Mouse (Mus musculus): Measurements from ENCODE around the gene Nek6. TPM values are rescaled to one million over a fixed set of nuclear protein-coding genes. Genes with fewer than 3 reads are reported as not detected.

Gene Nek6
- polyA plus RNA-seq, 1 experiment = not detected

DNA sequence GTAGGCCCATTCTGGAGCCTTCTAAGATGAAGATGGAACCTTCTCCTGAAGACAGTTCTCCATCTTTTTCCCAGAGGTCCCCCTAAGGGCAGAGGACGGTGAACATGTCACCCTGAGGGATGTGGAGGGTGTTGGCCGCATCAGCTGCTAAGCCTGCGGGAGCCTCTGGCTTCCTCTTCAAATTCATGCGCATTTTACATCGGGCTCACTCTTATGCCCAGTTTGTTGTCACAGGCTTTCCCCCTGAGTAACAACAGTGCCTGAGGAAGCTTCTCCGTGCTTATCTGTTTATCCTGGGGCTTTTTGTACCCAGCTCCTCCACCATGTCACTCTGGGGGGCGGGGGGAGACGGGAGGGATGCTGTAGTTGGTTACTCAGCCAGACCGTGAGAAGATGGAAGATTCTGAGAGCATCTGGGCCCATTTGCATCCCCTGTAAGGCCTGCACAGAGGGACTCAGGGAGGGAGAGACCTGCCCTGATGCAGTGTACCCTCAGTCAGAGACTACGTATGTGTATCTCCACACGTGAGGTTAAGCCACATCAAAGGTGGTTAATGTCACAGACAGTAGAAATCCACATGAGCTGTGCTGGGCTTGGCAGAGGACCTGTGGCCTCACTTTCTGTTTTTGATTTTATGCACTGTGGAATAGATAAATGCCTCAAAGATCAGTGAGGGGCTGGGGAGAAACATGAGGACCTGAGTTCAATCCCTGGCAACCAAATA, 36.5 kb downstream of the Nek6 start:
- H3K27ac ChIP-seq (ENCODE audit: insufficient read depth, low read depth, low read length) = no peak overlapping the region
- no peak overlapping the region for H3K4me3 ChIP-seq (ENCODE audit: insufficient read depth, low read depth, low read length)
- peaks cover 15% of the 10 kb centered on the region for H3K4me1 ChIP-seq (ENCODE audit: control insufficient read depth, insufficient read depth, low read length)
- TF ChIP-seq POLR2A (IDR thresholded peaks at IDR 0.05; ENCODE audit: insufficient read depth, low read depth, low read length) (no peak), CTCF (IDR thresholded peaks at IDR 0.05; ENCODE audit: insufficient read depth, low read depth, low read length) (no peak)
- WGBS = 88% methylated on average over 11 of the region's 11 CpGs

DNA sequence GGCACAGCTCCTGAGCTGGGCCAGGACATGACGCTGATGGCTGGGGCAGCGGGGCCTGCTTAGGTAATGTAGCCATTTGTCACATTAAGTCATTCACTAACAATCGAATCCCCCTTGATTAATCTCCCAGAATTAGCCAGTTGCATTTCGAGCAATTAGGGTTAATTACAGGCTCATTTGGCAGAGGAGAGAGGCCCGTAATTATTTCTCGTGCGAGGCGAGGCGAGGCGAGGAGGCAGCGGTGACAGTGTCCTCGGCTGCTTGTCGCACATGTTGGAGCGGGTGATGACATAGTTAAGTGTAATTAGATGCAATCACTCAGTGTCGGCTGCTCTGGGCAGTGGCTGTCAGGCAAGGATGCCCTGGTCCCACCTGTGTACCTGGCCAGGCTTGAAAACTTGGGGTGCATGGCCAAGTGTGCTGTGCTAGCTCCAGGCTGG, 40.6 kb downstream of the Nek6 start:
- WGBS = 35% methylated on average over 15 of the region's 15 CpGs
- Histone ChIP-seq H3K4me3 (ENCODE audit: insufficient read depth, low read depth, low read length) (no peak overlapping the region), H3K27ac (ENCODE audit: insufficient read depth, low read depth, low read length) (no peak overlapping the region), H3K4me1 (ENCODE audit: control insufficient read depth, insufficient read depth, low read length) (peaks cover 9% of the 10 kb centered on the region)
- TF ChIP-seq POLR2A (IDR thresholded peaks at IDR 0.05; ENCODE audit: insufficient read depth, low read depth, low read length) = no peak
- no peak for TF ChIP-seq CTCF (IDR thresholded peaks at IDR 0.05; ENCODE audit: insufficient read depth, low read depth, low read length)

DNA sequence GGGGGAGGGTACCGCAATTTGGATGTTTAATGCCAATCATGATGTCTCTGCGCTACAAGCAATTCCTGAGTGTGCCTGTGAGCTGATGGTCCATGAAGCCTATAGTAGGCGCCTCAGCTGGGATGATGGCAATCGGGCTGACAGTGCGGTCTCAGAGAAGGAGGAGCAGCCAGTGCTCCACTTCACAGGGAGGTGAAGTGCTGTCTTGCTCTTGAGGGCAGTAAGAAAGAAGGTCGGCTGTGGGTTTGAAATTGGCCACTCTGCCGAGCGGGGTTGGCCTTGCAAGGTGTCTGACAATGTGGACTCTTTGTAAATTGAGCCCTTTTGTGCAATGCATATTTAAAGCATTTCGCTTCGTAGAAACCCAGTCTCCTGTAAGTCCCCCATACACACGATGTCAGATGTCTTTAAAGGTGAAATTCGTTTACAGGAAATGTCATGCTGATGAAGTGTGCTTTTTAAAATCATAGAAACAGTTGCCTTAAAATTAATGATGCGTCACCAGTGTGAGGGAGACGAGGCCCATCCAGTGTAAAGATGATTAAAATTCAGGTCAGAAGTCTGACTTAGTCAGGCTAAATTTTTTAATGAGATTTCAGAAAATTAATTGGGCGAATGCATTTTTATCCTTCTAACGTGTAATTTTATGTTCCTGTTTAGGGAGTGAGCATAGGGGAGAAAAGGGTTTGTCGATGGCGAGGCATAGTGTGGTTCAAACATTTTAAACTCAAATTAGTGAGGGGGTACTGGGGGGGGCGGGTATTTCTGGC, 43.0 kb downstream of the Nek6 start:
- Histone ChIP-seq H3K27ac (ENCODE audit: insufficient read depth, low read depth, low read length) (no peak overlapping the region), H3K4me1 (ENCODE audit: control insufficient read depth, insufficient read depth, low read length) (peaks cover 7% of the 10 kb centered on the region), H3K4me3 (ENCODE audit: insufficient read depth, low read depth, low read length) (no peak overlapping the region)
- 87% methylated on average over 19 of the region's 19 CpGs for WGBS
- no peak for TF ChIP-seq CTCF (IDR thresholded peaks at IDR 0.05; ENCODE audit: insufficient read depth, low read depth, low read length)
- no peak for TF ChIP-seq POLR2A (IDR thresholded peaks at IDR 0.05; ENCODE audit: insufficient read depth, low read depth, low read length)

DNA sequence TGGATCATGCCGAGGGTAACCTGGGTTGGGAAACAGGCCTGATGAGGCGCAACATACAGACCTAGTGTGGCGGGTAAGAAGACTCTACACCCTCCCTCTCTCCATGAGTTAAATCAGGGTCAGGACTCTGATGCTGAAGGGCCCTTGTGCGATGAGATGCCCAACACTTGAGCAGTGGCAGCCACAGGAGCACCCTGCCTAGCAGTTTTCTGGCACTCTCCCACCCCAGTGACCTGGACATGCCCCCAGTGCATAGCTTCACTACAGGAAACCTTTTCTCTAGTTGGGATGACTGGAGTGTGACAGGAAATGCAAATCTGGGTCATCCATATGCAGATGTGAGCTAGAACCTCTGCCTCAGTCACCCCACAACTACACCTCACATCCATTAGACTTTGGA, 44.2 kb downstream of the Nek6 start:
- WGBS = 98% methylated on average over 4 of the region's 4 CpGs
- H3K27ac ChIP-seq (ENCODE audit: insufficient read depth, low read depth, low read length) = no peak overlapping the region
- TF ChIP-seq CTCF (IDR thresholded peaks at IDR 0.05; ENCODE audit: insufficient read depth, low read depth, low read length) (no peak), POLR2A (IDR thresholded peaks at IDR 0.05; ENCODE audit: insufficient read depth, low read depth, low read length) (no peak)
- H3K4me3 ChIP-seq (ENCODE audit: insufficient read depth, low read depth, low read length) = no peak overlapping the region
- peaks cover 7% of the 10 kb centered on the region for H3K4me1 ChIP-seq (ENCODE audit: control insufficient read depth, insufficient read depth, low read length)

DNA sequence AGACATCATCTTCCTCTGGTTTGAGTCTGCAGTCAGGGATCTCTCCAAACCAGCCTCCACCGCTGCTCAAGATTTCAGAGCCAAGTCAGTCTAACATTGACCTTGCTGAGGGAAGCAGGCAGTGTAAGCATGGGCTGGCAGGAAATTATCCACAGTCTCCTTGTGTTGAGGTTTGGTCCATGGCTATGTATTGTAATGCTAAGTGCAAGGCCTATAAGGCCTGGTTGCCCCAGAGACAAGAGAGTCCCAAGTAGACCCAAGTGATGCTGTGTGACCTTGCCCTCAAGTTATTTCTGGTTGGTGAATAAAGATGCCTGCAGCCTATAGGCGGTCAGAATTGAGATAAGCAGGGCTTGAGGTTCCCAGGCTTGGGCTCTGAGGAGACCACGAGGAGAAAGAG, 45.3 kb downstream of the Nek6 start:
- TF ChIP-seq POLR2A (IDR thresholded peaks at IDR 0.05; ENCODE audit: insufficient read depth, low read depth, low read length) (no peak), CTCF (IDR thresholded peaks at IDR 0.05; ENCODE audit: insufficient read depth, low read depth, low read length) (no peak)
- H3K4me1 ChIP-seq (ENCODE audit: control insufficient read depth, insufficient read depth, low read length) = peaks cover 6% of the 10 kb centered on the region
- 96% methylated on average over 3 of the region's 3 CpGs for WGBS
- no peak overlapping the region for H3K27ac ChIP-seq (ENCODE audit: insufficient read depth, low read depth, low read length)
- H3K4me3 ChIP-seq (ENCODE audit: insufficient read depth, low read depth, low read length) = no peak overlapping the region

DNA sequence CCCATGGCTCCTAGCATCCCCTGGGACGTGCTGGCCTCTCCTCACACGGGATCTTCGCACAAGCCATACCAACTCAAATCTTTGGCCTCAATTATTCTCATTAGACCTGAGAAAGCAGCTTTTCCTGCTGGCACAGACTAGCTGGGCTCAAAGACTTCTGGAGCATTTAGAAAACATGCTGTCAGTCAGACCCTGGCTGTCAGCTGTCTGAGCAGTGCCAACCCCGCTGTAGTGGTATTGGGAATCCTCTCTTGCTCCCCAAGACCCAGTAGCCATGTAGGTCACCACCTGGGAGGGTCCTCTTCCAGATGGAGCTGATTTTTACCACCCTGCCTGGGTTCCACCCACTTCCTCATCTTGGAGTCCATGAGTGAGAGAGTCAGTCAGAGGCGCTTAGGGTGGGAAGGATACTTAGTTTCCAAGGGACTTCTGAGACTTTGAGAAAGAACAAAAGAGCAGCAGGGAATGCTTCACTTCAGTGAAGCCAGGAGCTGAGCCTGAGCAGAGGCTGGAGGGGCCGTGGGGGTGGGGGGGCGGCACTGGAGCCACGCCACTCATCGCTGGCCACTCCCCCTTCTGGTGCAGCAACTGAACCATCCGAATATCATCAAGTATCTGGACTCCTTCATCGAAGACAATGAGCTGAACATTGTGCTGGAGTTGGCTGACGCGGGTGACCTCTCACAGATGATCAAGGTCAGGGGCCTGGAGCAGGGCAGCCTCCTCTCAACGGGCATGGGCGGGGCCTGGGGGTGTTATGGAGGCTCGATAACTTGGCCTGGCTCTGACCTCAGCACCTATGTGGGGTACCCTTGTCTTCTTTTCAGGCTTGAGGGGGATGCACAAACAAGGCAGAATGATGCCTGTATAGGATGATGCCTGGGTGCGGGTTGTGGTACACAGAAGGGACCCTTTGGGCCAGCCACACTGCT, 49.1 kb downstream of the Nek6 start:
- TF ChIP-seq POLR2A (IDR thresholded peaks at IDR 0.05; ENCODE audit: insufficient read depth, low read depth, low read length) (no peak), CTCF (IDR thresholded peaks at IDR 0.05; ENCODE audit: insufficient read depth, low read depth, low read length) (no peak)
- H3K27ac ChIP-seq (ENCODE audit: insufficient read depth, low read depth, low read length) = no peak overlapping the region
- no peak overlapping the region for H3K4me3 ChIP-seq (ENCODE audit: insufficient read depth, low read depth, low read length)
- no peaks in the 10 kb centered on the region for H3K4me1 ChIP-seq (ENCODE audit: control insufficient read depth, insufficient read depth, low read length)
- 63% methylated on average over 17 of the region's 17 CpGs for WGBS

DNA sequence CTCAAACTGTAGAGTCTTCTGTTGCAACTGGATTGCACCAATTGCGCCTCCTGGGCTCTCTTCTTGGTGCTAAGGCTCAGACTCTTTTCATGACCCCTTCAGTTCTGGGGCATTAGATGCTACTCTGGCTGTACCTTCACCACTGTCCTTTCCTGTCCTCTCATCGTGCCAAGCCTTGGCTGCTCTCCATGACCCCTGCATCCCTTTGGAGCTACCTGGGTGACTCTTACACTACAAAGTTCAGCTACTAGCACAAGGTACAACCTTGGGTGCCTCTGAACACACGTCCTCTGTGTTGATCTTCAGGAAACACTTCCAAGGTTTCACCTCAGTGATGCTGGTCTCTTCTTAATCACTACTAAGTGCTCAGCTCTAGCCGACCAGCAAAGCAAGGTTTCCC, 51.2 kb downstream of the Nek6 start:
- no peaks in the 10 kb centered on the region for H3K4me1 ChIP-seq (ENCODE audit: control insufficient read depth, insufficient read depth, low read length)
- 91% methylated on average over 4 of the region's 4 CpGs for WGBS
- no peak overlapping the region for H3K4me3 ChIP-seq (ENCODE audit: insufficient read depth, low read depth, low read length)
- no peak overlapping the region for H3K27ac ChIP-seq (ENCODE audit: insufficient read depth, low read depth, low read length)
- no peak for TF ChIP-seq POLR2A (IDR thresholded peaks at IDR 0.05; ENCODE audit: insufficient read depth, low read depth, low read length)
- TF ChIP-seq CTCF (IDR thresholded peaks at IDR 0.05; ENCODE audit: insufficient read depth, low read depth, low read length) = no peak

DNA sequence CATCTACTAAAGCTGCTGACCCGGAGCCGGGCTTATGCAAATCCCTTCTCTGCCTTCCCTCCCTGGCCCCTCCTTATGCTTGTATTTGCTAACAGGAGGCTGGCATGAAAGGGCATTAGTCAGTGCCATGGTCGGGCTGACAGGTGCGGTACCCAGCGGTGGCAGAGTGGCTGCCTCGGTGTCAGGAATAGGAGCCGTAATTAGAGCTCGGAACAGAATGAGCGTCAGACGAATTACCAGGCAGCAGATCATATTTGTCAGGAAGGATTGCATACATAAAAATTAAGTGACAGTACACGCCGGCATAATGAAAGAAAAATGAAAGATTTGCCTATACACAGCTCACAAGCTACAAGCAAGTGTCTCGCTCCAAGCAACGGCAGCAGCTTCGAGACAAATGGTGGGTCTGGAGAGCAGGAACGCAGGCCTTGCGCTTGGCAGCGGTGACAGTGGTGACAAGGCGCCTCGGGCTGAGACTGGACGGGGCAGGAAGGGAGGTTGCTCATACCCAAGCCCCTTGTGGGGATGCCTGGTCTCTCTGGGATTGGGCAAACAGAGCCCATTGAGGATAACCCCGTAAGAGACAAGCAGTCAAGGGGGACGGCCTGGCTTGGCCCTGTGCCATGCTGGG, 60.6 kb downstream of the Nek6 start:
- peaks cover 6% of the 10 kb centered on the region for H3K4me1 ChIP-seq (ENCODE audit: control insufficient read depth, insufficient read depth, low read length)
- H3K27ac ChIP-seq (ENCODE audit: insufficient read depth, low read depth, low read length) = no peak overlapping the region
- WGBS = 74% methylated on average over 23 of the region's 23 CpGs
- H3K4me3 ChIP-seq (ENCODE audit: insufficient read depth, low read depth, low read length) = no peak overlapping the region
- TF ChIP-seq CTCF (IDR thresholded peaks at IDR 0.05; ENCODE audit: insufficient read depth, low read depth, low read length) (no peak), POLR2A (IDR thresholded peaks at IDR 0.05; ENCODE audit: insufficient read depth, low read depth, low read length) (no peak)
